Mouse (Mus musculus) stomach, postnatal 0 days (tissue): ENCODE data around the gene Ddx1. TPM values are rescaled to one million over a fixed set of nuclear protein-coding genes. Genes with fewer than 3 reads are reported as not detected.
"Not testable (repeated sequence)": the region's sequence is repeated elsewhere in the genome, so short reads cannot be mapped to it uniquely, and the experiment has no call there.

Experiments used
- ATAC-seq: fragments of 200-750 bp; cut with Nextera tagmentation; 2 replicates; pipeline ENCODE4 v1.8.0; 2017; ENCODE audit not compliant: low FRiP score, low TSS enrichment
- DNase-seq: peaks from one replicate; pipeline ENCODE4 v3.0.0-alpha.2; 2016; ENCODE audit warnings: low spot score
- H3K27ac ChIP-seq: fragments of 300-500 bp; sonication (generic); replicated peaks from 2 replicates; pipeline ENCODE4 v1.5.1; 2014; ENCODE audit warnings: mild to moderate bottlenecking, control low read depth
- H3K27me3 ChIP-seq: fragments of 300-500 bp; sonication (generic); 2 replicates; pipeline ENCODE4 v1.6.1; 2014; ENCODE audit warnings: low read length; ENCODE audit not compliant: control insufficient read depth, insufficient read depth
- H3K36me3 ChIP-seq: fragments of 300-500 bp; sonication (generic); 2 replicates; pipeline ENCODE4 v1.6.1; 2014; ENCODE audit warnings: low read length, mixed read lengths; ENCODE audit not compliant: control insufficient read depth, insufficient read depth
- H3K4me1 ChIP-seq: fragments of 300-500 bp; sonication (generic); replicated peaks from 2 replicates; pipeline ENCODE4 v1.6.1; 2014; ENCODE audit warnings: antibody characterized with exemption; ENCODE audit not compliant: control insufficient read depth, insufficient read depth
- H3K4me2 ChIP-seq: fragments of 300-500 bp; sonication (generic); replicated peaks from 2 replicates; pipeline ENCODE4 v1.6.1; 2014; ENCODE audit warnings: low read depth, mild to moderate bottlenecking, control low read depth, moderate library complexity
- H3K4me3 ChIP-seq: fragments of 300-500 bp; sonication (generic); 2 replicates; pipeline ENCODE4 v1.5.1; 2014; ENCODE audit warnings: low read depth, low read length, control low read depth
- H3K9ac ChIP-seq: fragments of 300-500 bp; sonication (generic); 2 replicates; pipeline ENCODE4 v1.6.1; 2014; ENCODE audit warnings: mild to moderate bottlenecking, low read length, control low read depth, mixed read lengths
- H3K9me3 ChIP-seq: fragments of 300-500 bp; sonication (generic); 2 replicates; pipeline ENCODE4 v1.6.1; 2016; ENCODE audit warnings: low read length; ENCODE audit not compliant: control insufficient read depth
- CTCF ChIP-seq: IDR thresholded peaks from 2 replicates; pipeline ENCODE4 v1.5.1; 2016; ENCODE audit warnings: antibody characterized with exemption, low read depth, mild to moderate bottlenecking, moderate library complexity
- EP300 ChIP-seq: optimal IDR thresholded peaks from 2 replicates; pipeline ENCODE3; 2016; ENCODE audit warnings: antibody characterized with exemption
- WGBS: fragments of 180-500 bp; shearing (Covaris S2); extraction: QIAGEN DNeasy Blood & Tissue Kit; methylation state at CpG from one replicate; pipeline ENCODE4 v1.1.7; 2014; 5-methylcytosine and 5-hydroxymethylcytosine counted together
- polyA plus RNA-seq: library from polyadenylated mRNA; unstranded; fragments of >200 nt; fragmentation: Nextera tagmentation; extraction: Ambion mirVana; gene quantifications from 2 replicates; pipeline ENCODE4 v1.2.1, GENCODE M21; 2015

The Ddx1 gene
- polyA plus RNA-seq, 1 experiment from 2014 or later = 61.3 TPM

- Histone ChIP-seq H3K9ac (no peak overlapping the region), H3K4me3 (no peak overlapping the region), H3K27me3 (no peaks in the 10 kb centered on the region), H3K4me1 (no peaks in the 10 kb centered on the region), H3K27ac (no peak overlapping the region), H3K9me3 (no peaks in the 10 kb centered on the region), H3K4me2 (no peak overlapping the region), H3K36me3 (no peaks in the 10 kb centered on the region)
- DNase-seq (no peak), ATAC-seq (no peak; the same call in 1 of the 2 replicates)
- no peak for TF ChIP-seq CTCF
- no peak for TF ChIP-seq EP300
- 47% methylated on average over 11 of the region's 11 CpGs for WGBS
Measured at GRCm38 (mm10) chr12:13184873-13185361, 64.1 kb downstream of the Ddx1 start.

GRCm38 (mm10) chr12:13184136-13184535 is 64.9 kb downstream of the Ddx1 start:
- DNase-seq, H3K4me1 ChIP-seq, H3K27me3 ChIP-seq, H3K9ac ChIP-seq, ATAC-seq, H3K9me3 ChIP-seq, H3K4me3 ChIP-seq, H3K4me2 ChIP-seq, H3K36me3 ChIP-seq, H3K27ac ChIP-seq: not testable (repeated sequence)
- 86% methylated on average over 4 of the region's 4 CpGs for WGBS

- WGBS = 72% methylated on average over 8 of the region's 8 CpGs
- no peaks in the 10 kb centered on the region for H3K27me3 ChIP-seq
- ATAC-seq (no peak), DNase-seq (no peak)
- H3K4me2 ChIP-seq = no peak overlapping the region
- H3K9ac ChIP-seq = no peak overlapping the region
- H3K9me3 ChIP-seq = no peaks in the 10 kb centered on the region
- H3K36me3 ChIP-seq = no peaks in the 10 kb centered on the region
- H3K4me3 ChIP-seq = no peak overlapping the region
- H3K27ac ChIP-seq = no peak overlapping the region
- H3K4me1 ChIP-seq = no peaks in the 10 kb centered on the region
- no peak for TF ChIP-seq EP300
- TF ChIP-seq CTCF = no peak
Measured at GRCm38 (mm10) chr12:13182220-13182619, 66.8 kb downstream of the Ddx1 start.

GRCm38 (mm10) chr12:13181721-13182120 is 67.3 kb downstream of the Ddx1 start:
- Histone ChIP-seq H3K27ac (no peak overlapping the region), H3K27me3 (no peaks in the 10 kb centered on the region), H3K9me3 (no peaks in the 10 kb centered on the region), H3K4me3 (no peak overlapping the region), H3K4me1 (no peaks in the 10 kb centered on the region), H3K4me2 (no peak overlapping the region), H3K9ac (no peak overlapping the region), H3K36me3 (no peaks in the 10 kb centered on the region)
- 79% methylated on average over 6 of the region's 6 CpGs for WGBS
- DNase-seq (no peak), ATAC-seq (no peak)
- TF ChIP-seq EP300 (no peak), CTCF (no peak)

- Histone ChIP-seq H3K27ac (0 out of 2 replicates have a peak overlapping the region, but pooled peaks have one; percentile 18), H3K27me3 (no peaks in the 10 kb centered on the region), H3K9me3 (no peaks in the 10 kb centered on the region), H3K4me1 (no peaks in the 10 kb centered on the region), H3K4me2 (no peak overlapping the region; the same call in 1 of the 2 replicates), H3K36me3 (no peaks in the 10 kb centered on the region), H3K9ac (no peak overlapping the region), H3K4me3 (no peak overlapping the region)
- 24% methylated on average over 9 of the region's 9 CpGs for WGBS
- DNase-seq = no peak
- peak; percentile 68 for ATAC-seq
- TF ChIP-seq EP300 (no peak), CTCF (no peak)
Measured at GRCm38 (mm10) chr12:13180715-13181335, 68.2 kb downstream of the Ddx1 start.

- no peaks in the 10 kb centered on the region for H3K27me3 ChIP-seq
- no peaks in the 10 kb centered on the region for H3K4me1 ChIP-seq
- DNase-seq = no peak
- no peak overlapping the region for H3K9ac ChIP-seq
- no peaks in the 10 kb centered on the region for H3K36me3 ChIP-seq
- no peak for ATAC-seq
- H3K27ac ChIP-seq = no peak overlapping the region
- H3K9me3 ChIP-seq = no peaks in the 10 kb centered on the region
- no peak overlapping the region for H3K4me2 ChIP-seq
- H3K4me3 ChIP-seq = no peak overlapping the region
- TF ChIP-seq CTCF (no peak), EP300 (no peak)
Measured at GRCm38 (mm10) chr12:13180332-13180714, 68.7 kb downstream of the Ddx1 start.
